Mouse (Mus musculus): ENCODE measurements at regions not wholly inside any gene's neighbourhood (a gene's known extent, or its start where the extent isn't known, plus 50 kb on each side); places are given as distances from the start of the nearest gene placed in this dataset.

DNA sequence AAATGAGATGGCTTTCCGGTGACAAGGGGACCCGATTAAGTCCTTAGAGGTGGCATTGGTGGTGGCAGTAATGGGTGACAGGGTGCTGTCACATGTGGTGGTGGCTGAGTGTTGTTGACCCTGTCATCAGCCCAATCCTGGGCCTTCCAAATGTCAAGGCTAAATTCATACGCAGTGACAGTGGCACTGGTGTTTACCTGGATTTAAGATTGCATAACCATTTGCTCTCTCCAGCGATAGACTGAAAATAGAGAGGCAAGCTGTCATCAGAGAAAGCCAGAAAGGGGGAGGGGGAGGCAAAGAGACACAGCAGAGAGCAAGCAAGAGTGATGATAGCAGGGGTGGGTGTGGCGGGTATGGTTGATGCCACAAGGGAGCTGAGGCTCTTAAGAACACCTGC is 215.1 kb downstream of the Suds3 start:
- DNase-seq (ENCODE audit: low read depth): no peak

DNA sequence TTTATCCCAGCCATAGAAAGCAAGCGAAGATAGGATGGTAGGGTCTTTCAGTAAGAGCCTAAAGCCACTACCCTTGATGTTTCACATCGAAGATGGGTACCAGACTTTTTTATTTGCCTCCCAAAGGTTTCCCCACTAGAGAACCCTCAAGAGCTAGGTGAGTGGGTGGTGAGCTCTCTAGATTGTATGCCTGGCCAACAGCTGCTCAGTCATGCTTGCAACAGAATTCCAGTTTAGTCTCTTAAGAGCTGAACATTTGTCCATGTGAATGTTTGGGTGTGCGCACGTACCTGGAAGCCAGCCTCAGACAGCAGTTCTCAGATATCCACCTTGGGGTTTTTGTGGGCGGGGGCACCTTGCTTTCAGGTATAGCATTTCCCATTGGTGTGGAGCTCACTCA is 218.5 kb downstream of the Suds3 start:
- DNase-seq (ENCODE audit: low read depth): no peak

GRCm38 (mm10) chr5:116895036-116895783 is 220.7 kb downstream of the Suds3 start:
- DNase-seq (ENCODE audit: low read depth): no peak

GRCm38 (mm10) chr5:116894575-116894974 is 221.3 kb downstream of the Suds3 start:
- DNase-seq (ENCODE audit: low read depth): peak; percentile 0

DNA sequence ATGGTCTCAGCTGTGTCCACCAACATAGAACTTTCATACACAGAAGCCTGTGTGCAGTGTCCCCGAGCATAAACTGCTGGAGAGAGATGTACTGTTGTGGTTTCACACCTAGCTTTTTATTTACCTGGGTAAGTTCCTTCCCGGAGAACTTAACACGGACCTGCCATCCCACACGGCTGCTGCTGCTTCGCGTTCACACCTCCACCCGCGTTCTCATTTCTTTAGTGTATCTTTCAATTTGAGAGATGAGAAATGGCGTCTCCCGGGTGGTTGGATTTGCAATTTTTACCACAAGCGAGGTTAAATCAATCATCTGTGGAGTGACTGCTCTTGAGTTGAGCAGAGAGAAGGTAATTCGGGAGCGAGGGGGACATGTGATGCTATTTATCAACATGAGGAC is 223.0 kb downstream of the Suds3 start:
- DNase-seq (ENCODE audit: low read depth): no peak

DNA sequence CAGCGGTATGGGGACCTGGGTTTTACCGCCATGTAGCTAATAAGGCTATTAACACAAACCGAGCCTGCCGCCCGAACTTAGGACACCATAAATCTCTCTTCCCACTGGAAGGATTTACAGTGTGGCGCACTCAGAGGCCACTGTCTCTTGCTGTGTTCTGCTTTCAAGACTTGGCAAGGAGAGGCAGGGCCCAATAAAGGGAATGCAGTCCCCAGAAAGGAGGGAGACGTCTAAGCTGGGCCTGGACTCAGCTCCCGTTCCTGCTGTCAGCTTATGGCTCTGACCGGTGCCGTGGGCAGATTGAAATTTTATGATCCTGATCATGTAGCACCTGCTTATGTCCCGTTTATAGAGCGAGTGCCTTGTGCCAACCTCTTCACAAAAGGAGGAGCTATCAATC is 226.7 kb downstream of the Suds3 start:
- DNase-seq (ENCODE audit: low read depth): no peak

DNA sequence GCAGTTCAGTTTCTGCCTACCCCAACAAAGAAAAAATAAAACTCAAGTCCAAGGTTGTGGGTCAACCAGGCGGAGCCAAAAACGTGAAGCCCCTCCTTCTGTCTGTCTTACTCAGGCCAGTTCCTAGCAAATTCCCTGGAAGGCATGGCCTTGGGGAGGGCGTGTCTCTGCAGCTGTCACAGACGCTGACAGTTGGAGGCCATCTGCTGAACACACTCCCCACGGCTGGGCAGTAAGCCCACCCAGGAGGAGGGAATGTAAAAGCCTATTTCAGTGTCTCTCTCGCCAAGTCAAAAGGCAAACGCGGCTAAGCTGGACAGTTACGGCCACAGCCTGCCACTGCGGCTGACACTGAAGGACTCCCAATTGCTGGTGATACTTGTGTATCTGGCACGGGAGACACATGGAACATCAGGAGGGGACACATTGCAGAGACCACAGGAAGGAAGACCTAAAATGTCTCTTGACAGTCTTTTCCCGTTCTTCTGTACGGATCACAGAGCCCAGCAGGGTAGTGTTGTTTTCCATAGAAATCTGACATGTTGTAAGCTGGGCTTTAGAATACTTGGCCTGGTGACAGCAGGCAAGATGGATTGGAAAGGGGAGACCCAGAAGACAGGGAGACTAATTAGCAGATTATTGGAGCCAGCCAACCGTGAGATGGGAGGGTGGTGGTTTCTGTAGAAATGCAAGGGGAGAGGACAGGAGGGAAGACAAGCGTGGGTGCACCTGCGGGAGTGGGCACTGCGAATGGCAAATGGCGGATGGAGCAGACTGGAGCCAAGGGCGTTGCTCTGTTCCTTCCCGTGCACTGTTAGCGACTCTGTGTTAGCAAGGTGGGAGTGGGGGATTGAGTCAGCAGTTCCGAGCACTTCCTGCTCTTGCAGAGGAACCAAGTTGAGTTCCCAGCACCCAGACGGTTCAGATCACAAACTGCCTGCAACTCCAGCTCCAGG is 229.5 kb downstream of the Suds3 start:
- no peak for DNase-seq (ENCODE audit: low read depth)

DNA sequence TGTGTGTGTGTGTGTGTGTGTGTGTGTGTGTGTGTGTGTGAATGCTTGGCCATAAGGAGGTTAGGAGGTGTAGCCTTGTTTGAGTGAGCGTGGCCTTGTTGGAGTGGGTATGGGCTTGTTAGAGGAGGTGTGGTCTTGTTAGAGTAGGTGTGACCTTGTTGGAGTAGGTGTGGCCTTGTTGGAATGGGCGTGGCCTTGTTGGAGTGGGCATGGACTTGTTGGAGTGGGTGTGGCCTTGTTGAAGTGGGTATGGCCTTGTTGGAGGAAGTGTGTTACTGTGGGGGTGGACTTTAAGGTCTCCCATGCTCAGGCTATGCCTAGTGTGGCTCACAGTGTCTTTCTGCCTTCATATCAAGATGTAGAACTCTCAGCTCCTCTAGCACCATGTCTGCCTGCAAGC is 236.2 kb downstream of the Suds3 start:
- no peak for DNase-seq (ENCODE audit: low read depth)

GRCm38 (mm10) chr5:116874941-116875340 is 241.0 kb downstream of the Suds3 start:
- no peak for DNase-seq (ENCODE audit: low read depth)

- DNase-seq (ENCODE audit: low read depth): no peak
Observed at GRCm38 (mm10) chr5:116868115-116868514, 247.8 kb downstream of the Suds3 start.

- DNase-seq (ENCODE audit: low read depth): no peak
Observed at GRCm38 (mm10) chr5:116864275-116864674, 251.6 kb downstream of the Suds3 start.

GRCm38 (mm10) chr5:116852691-116853090 is 261.1 kb upstream of the Srrm4 start:
- no peak for DNase-seq (ENCODE audit: low read depth)

- no peak for DNase-seq (ENCODE audit: low read depth)
Observed at GRCm38 (mm10) chr5:116831874-116832273, 240.3 kb upstream of the Srrm4 start.

DNA sequence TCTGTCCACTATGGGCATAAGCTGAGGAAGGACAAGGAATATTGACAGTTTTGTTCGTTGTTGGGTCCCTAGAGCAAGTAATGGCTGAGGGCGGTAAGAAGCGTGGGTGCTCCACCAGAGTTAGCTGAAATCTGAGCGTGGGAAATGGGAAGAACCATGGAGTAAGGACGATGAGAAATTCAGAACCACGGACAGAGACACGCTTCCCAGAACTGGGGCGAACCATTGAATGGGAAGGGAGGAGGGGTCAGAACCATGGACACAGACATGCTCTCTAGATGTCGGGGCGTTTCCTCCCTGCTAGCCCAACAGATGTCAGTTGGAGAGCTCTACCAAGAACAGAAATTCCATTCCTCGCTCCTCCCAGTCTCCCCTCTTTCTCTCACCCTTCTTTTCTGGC is 238.2 kb upstream of the Srrm4 start:
- no peak for DNase-seq (ENCODE audit: low read depth)

DNA sequence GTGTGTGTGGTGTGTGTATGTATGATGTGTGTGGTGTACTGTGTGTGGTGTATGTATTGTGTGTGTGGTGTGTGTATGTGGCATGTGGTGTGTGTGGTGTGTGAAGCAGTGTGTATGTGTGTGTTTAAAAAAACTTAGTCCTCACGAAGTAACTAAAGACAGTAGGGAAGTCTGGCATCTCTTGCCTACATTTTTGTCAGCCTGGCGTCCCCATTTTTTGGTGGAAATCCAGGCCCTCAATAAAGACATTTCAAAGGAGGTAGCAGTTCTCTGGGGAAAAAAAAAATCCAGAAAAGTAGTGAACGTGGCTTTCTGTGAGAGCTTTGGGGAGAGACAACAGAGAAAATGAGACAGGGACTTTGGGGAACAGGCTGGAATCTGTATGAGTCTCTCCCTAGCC is 231.6 kb upstream of the Srrm4 start:
- DNase-seq (ENCODE audit: low read depth): no peak

DNA sequence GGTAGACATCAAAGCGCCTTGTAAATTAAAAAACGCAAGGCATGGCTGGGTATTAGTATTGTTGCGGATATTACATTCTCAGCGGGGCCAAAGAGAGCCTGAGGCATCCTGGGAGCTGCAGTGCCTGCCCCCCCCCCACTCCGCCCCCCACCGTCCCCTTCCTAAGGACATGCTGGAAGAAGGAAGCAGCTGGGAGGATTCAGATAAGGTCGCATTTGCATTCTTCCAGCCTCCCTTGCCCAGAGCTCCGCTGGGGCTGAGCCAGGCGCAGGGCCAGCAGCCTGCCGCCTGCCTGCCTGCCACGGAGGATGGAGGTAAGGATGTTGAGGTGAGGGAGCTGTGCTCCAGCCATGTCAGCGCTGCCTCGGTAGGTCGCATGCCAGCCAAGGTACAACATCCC is 230.5 kb upstream of the Srrm4 start:
- no peak for DNase-seq (ENCODE audit: low read depth)

DNA sequence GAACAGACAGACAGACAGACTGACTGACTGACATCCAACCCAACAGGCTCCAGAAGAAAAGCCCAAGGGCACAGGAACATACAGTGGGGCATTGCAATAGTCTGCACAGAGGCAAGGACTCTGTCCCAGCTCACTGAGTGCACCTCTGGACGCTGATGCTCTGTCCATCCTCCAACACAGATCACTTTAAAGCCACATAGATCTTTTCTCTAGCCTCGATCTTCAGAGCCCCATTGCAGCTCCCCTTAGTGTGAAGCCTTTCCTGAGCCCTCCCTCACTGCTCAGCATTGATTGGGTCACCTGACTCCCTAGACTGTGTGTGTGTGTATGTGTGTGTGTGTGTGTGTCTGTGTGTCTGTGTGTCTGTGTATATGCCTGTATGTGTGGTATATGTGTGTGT is 218.2 kb upstream of the Srrm4 start:
- no peak for DNase-seq (ENCODE audit: low read depth)

- DNase-seq (ENCODE audit: low read depth): no peak
Observed at GRCm38 (mm10) chr5:116809001-116809759, 217.6 kb upstream of the Srrm4 start.

DNA sequence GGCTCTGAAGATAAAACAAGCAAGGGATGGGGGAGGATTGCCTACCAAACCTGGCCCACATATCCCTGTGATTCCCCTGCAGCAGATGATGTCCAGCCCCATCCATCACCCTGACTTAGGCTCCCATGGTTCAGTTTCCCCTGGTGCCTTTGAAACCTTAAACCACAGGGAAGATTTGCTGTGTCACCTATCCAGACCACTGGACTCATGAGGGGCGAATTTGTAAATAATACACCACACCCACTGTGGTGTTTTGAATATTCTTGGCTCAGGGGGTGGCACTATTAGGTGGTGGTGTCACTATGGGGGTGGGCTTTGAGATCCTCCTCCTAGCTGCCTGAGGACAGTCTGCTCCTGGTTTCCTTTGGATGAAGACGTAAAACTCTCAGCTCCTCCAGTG is 205.8 kb upstream of the Srrm4 start:
- DNase-seq (ENCODE audit: low read depth): no peak

DNA sequence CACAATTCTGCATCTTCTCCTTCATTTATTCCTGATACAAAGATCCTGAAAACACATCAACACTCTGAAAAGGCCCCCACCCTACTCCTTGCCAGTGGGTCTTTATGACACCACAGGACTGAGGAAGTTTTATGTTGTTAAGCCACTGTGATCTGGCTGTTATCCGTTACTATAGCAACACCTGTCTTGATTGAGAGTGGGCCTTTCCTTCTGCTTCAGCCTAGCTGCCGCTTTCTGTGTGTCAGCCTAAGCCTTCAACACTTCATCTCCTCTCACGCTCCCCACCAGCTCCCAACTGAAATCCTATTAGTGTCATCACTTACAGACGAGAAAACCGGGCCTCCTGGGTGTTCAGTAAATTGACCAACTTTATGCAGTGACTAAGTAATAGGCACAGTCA is 203.6 kb upstream of the Srrm4 start:
- DNase-seq (ENCODE audit: low read depth): no peak

- DNase-seq (ENCODE audit: low read depth): no peak
Observed at GRCm38 (mm10) chr5:116790419-116790818, 198.8 kb upstream of the Srrm4 start.

- DNase-seq (ENCODE audit: low read depth): no peak
Observed at GRCm38 (mm10) chr5:116789859-116790258, 198.2 kb upstream of the Srrm4 start.

GRCm38 (mm10) chr5:116776450-116776849 is 184.8 kb upstream of the Srrm4 start:
- no peak for DNase-seq (ENCODE audit: low read depth)

Data from induced T-regulatory cell, adult 2 months (primary cell).